Mouse (Mus musculus) c-Kit-positive CD71-negative TER-119-negative erythroid progenitor cells, embryonic 14.5 days (primary cell): ENCODE results near the gene Chrm3.

ENCODE experiments used
- DNase-seq: peaks from one replicate; pipeline ENCODE4 v3.0.0-alpha.2; 2013; ENCODE audit warnings: low read depth

Chrm3 gene

GRCm38 (mm10) chr13:10236279-10236678 is 124.4 kb downstream of the Chrm3 start:
- no peak for DNase-seq

GRCm38 (mm10) chr13:10235391-10236169 is 125.1 kb downstream of the Chrm3 start:
- DNase-seq, result no peak

- DNase-seq, result no peak
Measured at GRCm38 (mm10) chr13:10220403-10220802, 140.2 kb downstream of the Chrm3 start.

GRCm38 (mm10) chr13:10212112-10212511 is 148.5 kb downstream of the Chrm3 start:
- DNase-seq, result no peak

- DNase-seq, result no peak
Measured at GRCm38 (mm10) chr13:10210522-10211244, 150.0 kb downstream of the Chrm3 start.

GRCm38 (mm10) chr13:10199206-10199956 is 161.3 kb downstream of the Chrm3 start:
- no peak for DNase-seq

- no peak for DNase-seq
Measured at GRCm38 (mm10) chr13:10189829-10190228, 170.8 kb downstream of the Chrm3 start.

- no peak for DNase-seq
Measured at GRCm38 (mm10) chr13:10187926-10188325, 172.7 kb downstream of the Chrm3 start.

GRCm38 (mm10) chr13:10183837-10184236 is 176.8 kb downstream of the Chrm3 start:
- DNase-seq, result no peak

GRCm38 (mm10) chr13:10182756-10183155 is 177.9 kb downstream of the Chrm3 start:
- DNase-seq, result no peak

GRCm38 (mm10) chr13:10170529-10170928 is 190.1 kb downstream of the Chrm3 start:
- no peak for DNase-seq

- DNase-seq, result no peak
Measured at GRCm38 (mm10) chr13:10163354-10163753, 197.3 kb downstream of the Chrm3 start.

- no peak for DNase-seq
Measured at GRCm38 (mm10) chr13:10157496-10157895, 203.2 kb downstream of the Chrm3 start.

GRCm38 (mm10) chr13:10140573-10140972 is 220.1 kb downstream of the Chrm3 start:
- no peak for DNase-seq

- no peak for DNase-seq
Measured at GRCm38 (mm10) chr13:10138878-10139277, 221.8 kb downstream of the Chrm3 start.

GRCm38 (mm10) chr13:10131064-10131463 is 229.6 kb downstream of the Chrm3 start:
- DNase-seq, result no peak

- no peak for DNase-seq
Measured at GRCm38 (mm10) chr13:10112211-10112610, 248.4 kb downstream of the Chrm3 start.

- no peak for DNase-seq
Measured at GRCm38 (mm10) chr13:10109542-10109941, 251.1 kb downstream of the Chrm3 start.

- DNase-seq, result no peak
Measured at GRCm38 (mm10) chr13:10107331-10107730, 253.3 kb downstream of the Chrm3 start.

GRCm38 (mm10) chr13:10090778-10091177 is 269.9 kb downstream of the Chrm3 start:
- no peak for DNase-seq

GRCm38 (mm10) chr13:10086336-10086735 is 274.3 kb downstream of the Chrm3 start:
- DNase-seq, result no peak

GRCm38 (mm10) chr13:10081896-10082426 is 278.7 kb downstream of the Chrm3 start:
- no peak for DNase-seq
